Mouse (Mus musculus) right cerebral cortex, adult 18-20 months (tissue): ENCODE data around the gene Mettl23.
A peak's percentile ranks its signal among the peaks of the same experiment; 100 is the strongest.
"Not testable (repeated sequence)": the region's sequence is repeated elsewhere in the genome, so short reads cannot be mapped to it uniquely, and the experiment has no call there.

ENCODE experiments used
- DNase-seq: peaks from one replicate; pipeline ENCODE4 v3.0.0; 2022; ENCODE audit warnings: mixed read lengths

Mettl23 gene

GRCm38 (mm10) chr11:116884061-116884460, 41.0 kb downstream of the Mettl23 start:
- DNase-seq: no peak

DNA sequence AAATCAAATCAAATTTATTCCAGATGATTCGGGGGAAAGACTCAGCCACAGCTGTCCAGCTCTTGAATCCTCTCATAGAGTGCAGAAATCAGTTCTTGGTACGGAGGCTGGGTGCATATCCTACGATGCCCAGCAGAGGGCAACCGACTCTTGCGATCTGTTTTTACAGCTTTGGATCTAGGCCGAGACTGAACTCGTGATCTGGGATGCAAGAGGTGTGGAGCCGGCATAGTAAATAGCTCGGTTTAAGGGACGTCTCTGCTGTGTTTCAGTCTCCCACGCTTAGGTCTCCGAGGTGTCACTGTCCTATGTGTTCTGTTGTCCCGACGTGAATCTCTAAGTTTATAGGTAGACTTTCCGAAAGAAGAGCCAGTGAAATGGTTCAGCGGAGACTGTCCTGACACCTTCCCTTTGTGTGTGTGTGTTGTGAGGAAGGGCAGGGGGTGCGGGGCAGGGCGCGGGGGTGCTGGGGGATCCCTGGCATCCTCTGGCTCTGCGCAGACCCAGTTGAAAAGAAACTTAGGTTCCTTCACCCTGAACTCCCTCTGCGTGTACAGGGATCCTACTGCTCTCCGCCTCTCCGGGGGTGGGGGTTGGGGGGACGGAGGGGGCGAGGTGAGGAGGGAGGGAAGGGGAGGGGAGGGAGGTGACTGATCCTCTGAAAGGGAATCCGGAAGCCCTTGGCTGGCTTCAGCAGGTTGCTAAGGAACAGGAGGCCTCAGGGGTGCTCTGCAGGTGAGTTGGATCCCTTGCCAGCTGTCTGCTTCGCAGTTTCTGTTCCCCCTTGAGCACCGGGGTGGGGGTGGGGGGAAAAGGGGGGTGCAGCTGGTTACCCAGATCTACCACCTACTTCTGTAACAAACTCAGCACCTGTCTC, 42.4 kb downstream of the Mettl23 start:
- peak; percentile 80 for DNase-seq

GRCm38 (mm10) chr11:116887136-116887535, 44.1 kb downstream of the Mettl23 start:
- no peak for DNase-seq

- no peak for DNase-seq
Observed at GRCm38 (mm10) chr11:116893532-116894442, 50.7 kb downstream of the Mettl23 start.

- no peak for DNase-seq
Observed at GRCm38 (mm10) chr11:116895402-116895801, 52.3 kb downstream of the Mettl23 start.

- no peak for DNase-seq
Observed at GRCm38 (mm10) chr11:116899247-116899646, 56.2 kb downstream of the Mettl23 start.

- not testable (repeated sequence) for DNase-seq
Observed at GRCm38 (mm10) chr11:116902588-116902987, 59.5 kb downstream of the Mettl23 start.
